Mouse (Mus musculus) liver, postnatal 0 days (tissue): ENCODE results near the gene Dnttip2. TPM values are rescaled to one million over a fixed set of nuclear protein-coding genes. Genes with fewer than 3 reads are reported as not detected.
A peak's percentile ranks its signal among the peaks of the same experiment; 100 is the strongest.
"Not testable (repeated sequence)": the region's sequence is repeated elsewhere in the genome, so short reads cannot be mapped to it uniquely, and the experiment has no call there.

Experiments used
- ATAC-seq: fragments of 200-750 bp; cut with Nextera tagmentation; 2 replicates; pipeline ENCODE4 v1.8.0; 2017; ENCODE audit warnings: mild to moderate bottlenecking, moderate library complexity
- DNase-seq: peaks from one replicate; pipeline ENCODE4 v3.0.0-alpha.2; 2016
- H3K27ac ChIP-seq: fragments of 300-500 bp; sonication (generic); 2 replicates; pipeline ENCODE4 v1.5.1; 2014; ENCODE audit warnings: antibody characterized with exemption, moderate library complexity, mild to moderate bottlenecking, low read depth
- H3K27me3 ChIP-seq: fragments of 300-500 bp; sonication (generic); 2 replicates; pipeline ENCODE4 v1.6.1; 2014; ENCODE audit warnings: low read length, control low read depth, mixed read lengths; ENCODE audit not compliant: insufficient read depth
- H3K36me3 ChIP-seq: fragments of 300-500 bp; sonication (generic); replicated peaks from 2 replicates; pipeline ENCODE4 v1.6.1; 2014; ENCODE audit warnings: mild to moderate bottlenecking, control low read depth, low read length, moderate library complexity, mixed read lengths; ENCODE audit not compliant: insufficient read depth
- H3K4me1 ChIP-seq: fragments of 300-500 bp; sonication (generic); 2 replicates; pipeline ENCODE4 v1.6.1; 2014; ENCODE audit warnings: antibody characterized with exemption, mild to moderate bottlenecking, control low read depth; ENCODE audit not compliant: insufficient read depth
- H3K4me2 ChIP-seq: fragments of 300-500 bp; sonication (generic); 2 replicates; pipeline ENCODE4 v1.6.1; 2014; ENCODE audit warnings: low read depth, mild to moderate bottlenecking, low read length, moderate library complexity, mixed read lengths
- H3K4me3 ChIP-seq: fragments of 300-500 bp; sonication (generic); 2 replicates; pipeline ENCODE4 v1.5.1; 2014; ENCODE audit warnings: low read depth, low read length
- H3K9ac ChIP-seq: fragments of 300-500 bp; sonication (generic); replicated peaks from 2 replicates; pipeline ENCODE4 v1.6.1; 2014; ENCODE audit warnings: mild to moderate bottlenecking, moderate library complexity
- H3K9me3 ChIP-seq: fragments of 300-500 bp; sonication (generic); 2 replicates; pipeline ENCODE4 v1.6.1; 2016; ENCODE audit warnings: mild to moderate bottlenecking, control low read depth, low read length, mixed read lengths
- CTCF ChIP-seq: sonication (generic); IDR thresholded peaks from 2 replicates; pipeline ENCODE4 v1.5.1; 2016; ENCODE audit warnings: antibody characterized with exemption, low read depth
- EP300 ChIP-seq: IDR thresholded peaks from 2 replicates; pipeline ENCODE4 v1.6.1; 2016; ENCODE audit warnings: antibody characterized with exemption, low read depth, mild to moderate bottlenecking
- WGBS: fragments of 180-500 bp; shearing (Covaris S2); extraction: QIAGEN DNeasy Blood & Tissue Kit; methylation state at CpG from one replicate; pipeline ENCODE4 v1.1.7; 2014; ENCODE audit not compliant: insufficient replicate concordance; 5-methylcytosine and 5-hydroxymethylcytosine counted together
- polyA plus RNA-seq: library from polyadenylated mRNA; unstranded; fragments of >200 nt; fragmentation: Nextera tagmentation; extraction: Ambion mirVana; gene quantifications from 2 replicates; pipeline ENCODE4 v1.2.1, GENCODE M21; 2015

Gene Dnttip2
- 23.8 and 25.3 TPM in 2 replicates for polyA plus RNA-seq

DNA sequence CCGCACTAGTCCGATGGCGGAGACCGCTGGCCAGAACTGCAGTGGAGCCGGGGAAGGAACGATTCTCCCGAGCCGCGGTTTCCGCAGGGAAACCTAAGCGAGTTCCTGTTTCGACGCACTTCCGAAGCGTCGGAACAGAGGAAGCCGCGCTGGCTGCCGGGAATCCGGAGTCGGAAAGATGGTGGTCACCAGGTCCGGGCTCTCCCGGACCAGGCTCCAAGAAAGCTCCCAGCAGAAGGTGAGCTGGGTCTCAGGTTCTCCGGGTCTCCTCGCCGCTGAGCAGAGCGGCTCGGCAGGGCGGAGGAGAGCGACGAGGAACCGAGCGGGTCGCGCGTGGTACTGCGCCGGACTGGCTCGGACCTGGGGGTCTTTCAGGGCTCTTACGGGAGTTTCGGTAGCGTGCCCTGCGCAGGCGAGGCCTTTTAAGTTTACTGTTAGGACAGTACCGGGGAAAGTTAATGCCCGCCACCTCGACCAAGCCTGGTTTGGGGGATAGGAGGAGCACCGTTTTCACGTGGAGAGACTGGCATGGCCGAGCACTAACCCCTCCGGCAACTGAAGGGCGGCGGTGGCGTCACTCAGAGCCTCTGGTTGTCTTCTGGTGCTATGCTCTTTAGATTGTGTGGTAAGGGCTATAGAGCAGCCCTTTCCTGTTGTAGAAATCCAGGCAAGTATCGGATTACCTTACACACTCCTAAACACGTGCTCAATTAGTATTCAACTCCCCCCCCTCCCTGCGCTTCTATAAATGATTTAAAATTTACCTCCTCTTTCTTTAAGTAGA, at the start of gene Dnttip2:
Dnttip2 (plus strand) TSS at position 148 of the 784 bp plus-strand sequence.
- DNase-seq = peak; percentile 93
- Histone ChIP-seq H3K36me3 (peaks cover 35% of the 10 kb centered on the region), H3K4me2 (peak within 1 kb of the TSS; percentile 93), H3K4me1 (peaks cover 20% of the 10 kb centered on the region), H3K4me3 (peak within 1 kb of the TSS; percentile 100), H3K27me3 (no peaks in the 10 kb centered on the region), H3K9ac (peak within 1 kb of the TSS; percentile 98), H3K27ac (peak within 1 kb of the TSS; percentile 89), H3K9me3 (no peaks in the 10 kb centered on the region)
- TF ChIP-seq EP300 (peak; percentile 74; the same call in 1 of the 2 replicates), CTCF (peak; percentile 2; the same call in 1 of the 2 replicates)
- under 1% methylated on average over 55 of the region's 57 CpGs for WGBS
- peak; percentile 93 for ATAC-seq

DNA sequence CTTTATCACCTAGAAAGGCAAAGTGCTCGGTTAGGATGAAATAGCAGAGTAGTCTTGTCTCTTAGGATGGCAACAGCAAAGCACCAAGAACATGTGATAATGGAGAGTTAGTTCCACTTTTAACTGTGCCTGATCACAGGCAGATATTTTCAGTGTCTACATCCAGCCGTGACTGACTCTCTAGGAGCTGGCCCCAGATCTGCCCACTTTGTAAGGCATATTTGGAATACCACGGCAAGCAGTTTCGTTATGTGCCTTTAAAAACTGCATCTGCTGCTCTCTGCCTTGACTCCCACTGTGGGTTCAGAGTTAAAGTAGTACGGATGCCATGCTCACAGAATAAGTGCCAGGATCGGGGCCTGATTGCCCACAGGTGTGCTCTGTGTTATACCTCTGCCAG, 47.2 kb upstream of the Dnttip2 start:
- H3K4me1 ChIP-seq = not testable (repeated sequence)

DNA sequence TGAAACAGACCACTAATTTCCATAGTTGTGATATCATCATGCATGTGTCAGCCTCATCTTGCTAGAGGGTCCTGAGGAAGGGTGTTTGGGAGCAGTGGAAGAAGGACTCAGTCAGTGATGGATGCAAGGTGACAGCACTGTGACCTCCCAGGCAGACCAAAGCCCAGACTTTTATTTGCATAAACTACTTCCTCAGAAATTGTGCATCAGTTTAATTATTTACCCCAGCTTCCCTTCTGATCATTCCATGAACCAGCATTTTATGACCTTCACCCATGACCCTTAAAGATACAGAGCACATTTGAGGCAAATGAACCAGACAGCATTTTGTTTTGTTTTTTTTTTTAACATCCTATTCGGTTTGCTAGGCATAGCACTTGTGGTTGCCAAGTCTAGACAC, 38.4 kb upstream of the Dnttip2 start:
- ATAC-seq = peak; percentile 64
- peaks cover 3% of the 10 kb centered on the region; the same call in 1 of the 2 replicates for H3K4me1 ChIP-seq
- H3K9me3 ChIP-seq = no peaks in the 10 kb centered on the region
- DNase-seq = no peak
- no peaks in the 10 kb centered on the region for H3K27me3 ChIP-seq
- no peak overlapping the region for H3K9ac ChIP-seq
- WGBS = 28% methylated on average over 1 of the region's 1 CpGs
- H3K4me2 ChIP-seq = no peak overlapping the region
- H3K27ac ChIP-seq = no peak overlapping the region
- H3K4me3 ChIP-seq = no peak overlapping the region
- no peaks in the 10 kb centered on the region for H3K36me3 ChIP-seq
- TF ChIP-seq CTCF (no peak), EP300 (no peak)

More for the DNA sequence above, 47.2 kb upstream of the Dnttip2 start:
- H3K9ac ChIP-seq, ATAC-seq, H3K27ac ChIP-seq, H3K9me3 ChIP-seq, H3K4me2 ChIP-seq, DNase-seq, H3K36me3 ChIP-seq, H3K27me3 ChIP-seq, H3K4me3 ChIP-seq: not testable (repeated sequence)
- 74% methylated on average over 6 of the region's 6 CpGs for WGBS

DNA sequence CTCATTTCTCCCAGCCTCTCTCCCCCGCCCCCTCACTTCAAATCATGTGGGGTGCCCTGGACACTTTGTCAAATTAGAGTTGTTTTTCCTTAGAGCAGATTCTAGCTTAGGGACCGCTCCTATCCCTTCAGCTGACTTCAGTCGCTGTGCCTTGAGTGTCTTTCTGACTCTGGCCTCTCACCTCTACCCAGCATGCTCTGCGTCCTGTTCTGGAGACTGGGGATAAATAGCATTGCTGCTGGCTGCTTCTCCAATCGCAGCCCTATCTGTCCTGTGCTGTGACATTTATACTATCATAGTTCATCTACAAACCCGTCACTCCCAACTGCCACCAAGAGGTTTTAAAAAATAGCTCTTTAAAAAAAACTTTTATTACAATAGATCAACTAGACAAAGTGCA, 31.3 kb upstream of the Dnttip2 start:
- Histone ChIP-seq H3K9me3 (no peaks in the 10 kb centered on the region), H3K9ac (0 out of 2 replicates have a peak overlapping the region, but pooled peaks have one; percentile 23), H3K4me3 (no peak overlapping the region), H3K27me3 (no peaks in the 10 kb centered on the region), H3K27ac (peak overlapping the region; percentile 23; the same call in 1 of the 2 replicates), H3K36me3 (no peaks in the 10 kb centered on the region; the same call in 1 of the 2 replicates), H3K4me2 (peak overlapping the region; percentile 13), H3K4me1 (peaks cover 17% of the 10 kb centered on the region)
- DNase-seq (peak; percentile 26), ATAC-seq (no peak)
- TF ChIP-seq EP300 (peak; percentile 37; the same call in 1 of the 2 replicates), CTCF (no peak)
- WGBS = 48% methylated on average over 6 of the region's 6 CpGs

DNA sequence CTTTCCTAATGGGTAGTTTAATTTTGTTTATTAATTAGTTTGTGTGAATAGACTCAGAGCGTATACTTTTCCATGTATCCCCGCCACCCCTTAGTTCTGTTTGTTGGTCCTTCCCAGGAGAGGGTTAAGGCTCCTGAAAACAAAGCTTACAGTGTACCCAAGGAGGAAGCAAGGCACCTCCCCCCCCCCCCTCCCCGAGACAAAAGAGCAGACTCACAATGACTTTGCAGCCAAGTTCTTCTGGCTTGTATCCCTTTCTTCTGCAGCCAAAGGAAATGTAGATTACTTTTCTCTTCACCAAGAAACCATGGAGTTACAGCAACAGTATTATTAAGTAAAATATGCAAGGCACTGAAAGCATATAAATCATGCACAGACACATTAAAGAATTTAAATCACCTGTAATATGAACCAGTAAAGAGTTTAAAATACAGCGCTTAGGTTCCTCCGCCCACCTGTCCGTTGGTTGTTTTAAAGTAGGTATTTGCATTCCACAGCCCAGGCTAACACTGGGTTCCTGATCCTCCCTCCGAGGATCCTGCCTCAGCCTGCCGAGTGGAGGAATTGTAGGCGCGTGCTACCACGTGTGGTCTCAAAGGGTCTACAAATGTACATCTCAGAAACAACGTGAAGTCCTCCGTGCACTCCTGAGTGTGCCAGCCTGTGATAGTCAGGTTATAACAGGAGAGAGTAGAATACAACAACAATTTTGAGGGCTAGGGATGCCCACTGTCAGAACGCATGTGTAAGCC, 30.6 kb upstream of the Dnttip2 start:
- Histone ChIP-seq H3K27ac (peak overlapping the region; percentile 73), H3K4me2 (peak overlapping the region; percentile 13; the same call in 1 of the 2 replicates)
- peak; percentile 32 for DNase-seq

DNA sequence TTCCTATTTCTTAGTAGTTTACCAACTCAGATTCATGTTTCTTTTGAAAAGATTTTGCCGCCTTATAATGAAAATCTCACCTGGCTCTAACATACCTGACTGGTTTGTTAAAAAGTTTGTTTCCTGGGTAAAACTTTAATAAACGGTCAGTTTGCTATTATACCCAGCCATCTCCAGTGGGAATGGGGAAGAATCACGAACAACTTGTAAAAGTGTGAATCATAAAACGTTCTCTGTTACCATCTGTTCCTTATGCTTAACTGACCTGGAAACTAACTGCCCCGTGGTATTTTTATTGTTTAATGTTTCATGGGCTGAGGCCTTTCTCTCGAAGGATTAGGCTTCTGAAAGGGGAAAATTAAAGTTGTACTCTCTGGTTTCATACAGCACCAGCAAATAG, 29.4 kb upstream of the Dnttip2 start:
- Histone ChIP-seq H3K9ac (no peak overlapping the region), H3K4me1 (peaks cover 25% of the 10 kb centered on the region), H3K4me2 (peak overlapping the region; percentile 67), H3K36me3 (peaks cover 5% of the 10 kb centered on the region; the same call in 1 of the 2 replicates), H3K4me3 (0 out of 2 replicates have a peak overlapping the region, but pooled peaks have one; percentile 24), H3K27ac (peak overlapping the region; percentile 73), H3K9me3 (no peaks in the 10 kb centered on the region), H3K27me3 (no peaks in the 10 kb centered on the region)
- DNase-seq (no peak), ATAC-seq (no peak)
- TF ChIP-seq CTCF = no peak
- no peak for TF ChIP-seq EP300
- WGBS = 53% methylated on average over 6 of the region's 6 CpGs

More for the DNA sequence above, 30.6 kb upstream of the Dnttip2 start:
- no peaks in the 10 kb centered on the region for H3K9me3 ChIP-seq
- ATAC-seq = no peak
- H3K9ac ChIP-seq = no peak overlapping the region
- peaks cover under 1% of the 10 kb centered on the region; the same call in 1 of the 2 replicates for H3K36me3 ChIP-seq
- H3K27me3 ChIP-seq = no peaks in the 10 kb centered on the region
- peaks cover 19% of the 10 kb centered on the region for H3K4me1 ChIP-seq
- WGBS = 42% methylated on average over 14 of the region's 14 CpGs
- TF ChIP-seq EP300 (no peak), CTCF (no peak)
- no peak overlapping the region for H3K4me3 ChIP-seq
